Mouse (Mus musculus): ENCODE data around the gene Gng8.

DNA sequence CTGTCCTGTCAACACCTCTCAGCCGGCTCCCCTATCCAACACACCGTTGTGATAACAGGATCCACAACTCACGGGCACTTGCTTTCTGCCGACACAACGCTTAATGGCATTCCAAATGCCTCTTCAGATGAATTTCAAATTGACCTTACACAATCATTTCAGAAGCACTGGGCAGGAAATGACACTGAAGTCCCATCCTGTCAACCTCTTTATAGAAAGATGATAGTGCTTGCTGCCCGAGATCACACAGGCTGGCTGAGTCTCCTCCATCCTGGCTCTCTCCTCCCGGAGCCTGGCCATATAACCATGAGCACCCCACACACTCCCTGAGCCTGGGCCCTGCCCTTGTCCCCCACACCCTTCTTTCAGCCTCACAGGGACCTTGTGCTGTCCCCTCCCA lies 16.3 kb downstream of the Gng8 start:
- TF ChIP-seq CTCF (IDR thresholded peaks at IDR 0.05; ENCODE audit: insufficient read depth, low read length) (no peak), POLR2A (IDR thresholded peaks at IDR 0.05; ENCODE audit: borderline replicate concordance, extremely low read depth, low read depth, low read length) (no peak)
